Mouse (Mus musculus): Measurements from ENCODE around the gene Gm20431.

GRCm38 (mm10) chr2:167671101-167671633, 9.9 kb upstream of the Gm20431 start:
- TF ChIP-seq CTCF (IDR thresholded peaks at IDR 0.05; ENCODE audit: control insufficient read depth, insufficient read depth, insufficient replicate concordance, low read depth, low read length) (no peak), POLR2A (IDR thresholded peaks at IDR 0.05; ENCODE audit: control insufficient read depth, low read depth, low read length) (no peak)

All from testis, adult 2 months (tissue).